Mouse (Mus musculus) adrenal gland, adult 8-10 months (tissue): ENCODE measurements around the gene 4930470P17Rik. TPM values are rescaled to one million over a fixed set of nuclear protein-coding genes. Genes with fewer than 3 reads are reported as not detected.

Experiments used
- total RNA-seq, 4 experiments: library from RNA; stranded (reverse); gene quantifications; 2 replicates each; pipeline ENCODE4 v1.2.4; 2022

4930470P17Rik gene
- total RNA-seq, 4 experiments from 2014 or later = not detected

Other genes starting within 250 kb of the 4930470P17Rik start
- gene Bcas1, start 174.2 kb downstream of the 4930470P17Rik start, total RNA-seq = under 1 TPM; 0.26 to 0.87 (median 0.82) TPM
- gene Pfdn4, start 105.6 kb downstream of the 4930470P17Rik start, total RNA-seq = 10 to 100 TPM; 12.5 to 19.9 (median 17.5) TPM
- gene Cyp24a1, start 104.9 kb downstream of the 4930470P17Rik start, total RNA-seq = not detected
- gene Dok5, start 129.8 kb upstream of the 4930470P17Rik start, total RNA-seq = under 1 TPM; 0.25 to 0.84 (median 0.62) TPM